Mouse (Mus musculus) layer of hippocampus, adult 18-20 months (tissue): ENCODE measurements around the gene Gmds. TPM values are rescaled to one million over a fixed set of nuclear protein-coding genes. Genes with fewer than 3 reads are reported as not detected.
A peak's percentile ranks its signal among the peaks of the same experiment; 100 is the strongest.

Experiments
- DNase-seq, 2 experiments: peaks; one replicate each; pipeline ENCODE4 v3.0.0; 2022; ENCODE audit warnings: low spot score in 2 of 2
- total RNA-seq, 2 experiments: library from RNA; stranded (reverse); gene quantifications; 2 replicates each; pipeline ENCODE4 v1.2.3; 2021

The Gmds gene
- total RNA-seq, 2 experiments from 2014 or later: 12.5 to 14.9 TPM

DNA sequence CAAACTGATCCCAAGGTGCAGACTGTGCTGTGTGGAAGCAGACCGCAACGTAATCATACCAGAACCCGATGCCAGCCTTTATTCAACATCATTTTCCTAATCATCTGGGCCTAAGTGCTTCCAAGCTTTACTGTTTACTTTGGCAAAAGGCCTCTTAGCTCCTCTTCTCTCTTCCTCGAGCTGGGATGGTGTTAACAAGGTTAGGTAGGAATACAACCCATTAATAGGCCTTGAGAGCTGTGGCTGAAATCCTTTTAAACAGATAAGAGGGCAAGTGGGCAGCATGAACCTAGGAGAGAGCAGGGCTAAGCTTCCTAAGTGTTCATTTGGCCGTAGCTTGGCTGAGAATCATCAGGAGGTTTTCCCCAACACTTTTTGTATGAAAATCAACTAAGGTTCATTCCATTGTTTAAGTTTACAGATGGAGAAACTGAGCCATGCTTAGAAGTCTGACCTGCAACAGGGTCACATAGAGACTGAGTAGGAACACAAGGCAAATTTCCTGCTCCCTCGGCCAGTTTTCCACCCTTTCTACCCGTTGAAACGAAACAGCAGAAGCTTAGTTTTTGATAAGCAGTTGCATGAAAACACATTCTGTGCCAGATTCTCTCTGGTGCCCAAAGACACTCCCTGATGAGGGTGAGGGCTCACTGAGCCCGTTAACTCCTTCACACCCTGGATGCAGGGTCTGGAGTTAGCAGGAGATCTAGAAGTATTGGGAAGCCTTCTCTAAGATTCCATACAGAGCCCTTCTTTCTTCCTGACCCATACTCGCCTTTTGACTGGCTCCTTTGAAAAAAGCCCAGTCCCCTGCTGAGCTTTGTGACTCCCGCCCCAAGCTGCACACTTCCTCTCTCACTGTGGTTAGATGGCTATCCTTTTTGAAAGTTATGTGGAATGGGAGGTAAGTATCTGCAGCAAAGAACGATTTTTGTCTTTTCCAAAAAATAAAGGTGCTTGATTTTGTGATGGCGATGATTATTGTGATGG lies 379.9 kb downstream of the Gmds start:
- no peak for DNase-seq

DNA sequence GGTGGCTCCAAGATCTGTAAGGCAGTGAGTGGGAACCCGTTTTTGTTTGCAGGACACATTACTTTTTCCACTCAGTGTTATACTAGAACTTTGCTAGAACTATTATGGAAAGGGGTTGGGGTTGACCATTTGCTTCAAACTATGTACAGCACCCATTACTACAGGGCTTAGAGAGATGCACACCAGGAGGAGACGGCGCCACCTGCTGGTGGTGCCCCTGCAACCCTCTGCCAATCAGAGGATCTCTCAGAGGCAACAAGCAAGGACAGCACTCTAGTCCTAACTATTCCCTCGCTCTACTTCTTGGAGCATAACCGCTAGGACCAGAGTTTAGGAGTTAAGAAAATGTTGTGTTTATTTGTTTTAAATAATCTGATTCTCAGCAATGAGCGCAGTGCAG lies 382.0 kb downstream of the Gmds start:
- DNase-seq: peak; percentile 14 to 39

DNA sequence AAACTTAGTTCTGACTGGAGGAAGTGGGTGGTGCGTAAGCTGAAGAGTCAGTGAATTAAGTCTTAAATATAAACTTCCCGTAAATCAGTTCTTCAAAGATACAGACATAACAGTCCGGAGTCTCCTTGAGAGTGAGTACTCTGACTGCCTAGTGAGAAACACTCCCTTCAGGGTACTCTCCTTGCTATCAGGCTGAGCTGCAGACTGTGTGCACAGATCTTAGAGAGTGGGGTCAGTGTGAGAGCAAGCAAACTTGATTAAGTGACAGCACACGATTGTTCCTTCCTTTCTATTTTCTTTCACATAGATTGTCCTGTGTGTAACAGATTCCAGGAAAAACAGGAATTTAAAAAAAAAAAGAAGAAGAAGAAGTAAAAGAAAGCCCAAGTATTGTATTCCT lies 382.4 kb downstream of the Gmds start:
- DNase-seq: no peak

DNA sequence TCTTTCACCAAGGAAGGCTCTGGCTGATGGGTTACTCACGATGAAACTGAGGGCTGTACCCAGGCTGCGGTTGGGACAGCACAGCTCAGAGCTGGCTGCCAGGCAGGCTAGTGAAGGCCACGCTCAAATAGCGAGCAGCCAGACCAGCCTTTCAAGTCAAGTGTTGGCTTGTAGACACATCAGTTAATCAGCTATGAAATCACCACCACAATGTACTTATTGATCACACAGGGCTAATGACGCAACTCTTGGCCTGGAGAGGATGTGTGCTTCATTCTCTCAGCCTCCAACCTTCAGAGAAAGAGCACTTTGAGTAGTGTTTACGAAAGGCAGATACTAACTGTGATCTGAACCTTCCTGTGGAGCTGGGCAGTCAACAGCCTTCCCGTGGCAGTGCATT lies 383.4 kb downstream of the Gmds start:
- DNase-seq: no peak

DNA sequence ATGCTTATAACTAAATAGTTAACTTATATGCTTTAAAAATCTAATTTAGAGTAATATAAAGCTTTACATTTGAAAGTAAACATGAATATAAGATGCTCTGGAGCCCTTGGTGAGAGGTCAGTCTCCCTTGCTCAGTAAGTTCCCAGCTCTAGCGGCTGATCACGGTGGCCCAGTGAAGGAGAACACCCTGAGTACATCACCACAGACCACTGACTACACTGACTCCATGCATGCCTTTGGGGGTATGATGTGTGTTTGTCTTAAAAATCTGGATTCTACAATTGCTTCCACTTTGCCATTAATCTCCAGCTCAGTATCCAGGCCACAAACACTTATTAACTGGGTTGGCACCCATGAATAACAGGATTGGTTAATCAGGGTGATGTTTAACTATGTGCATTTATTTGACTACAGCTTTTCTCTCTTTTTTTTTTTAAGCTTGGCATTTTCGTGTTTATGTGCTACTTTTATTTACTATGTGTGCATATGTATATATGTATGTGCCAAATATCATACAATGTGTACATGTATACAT lies 393.8 kb downstream of the Gmds start:
- DNase-seq: no peak

DNA sequence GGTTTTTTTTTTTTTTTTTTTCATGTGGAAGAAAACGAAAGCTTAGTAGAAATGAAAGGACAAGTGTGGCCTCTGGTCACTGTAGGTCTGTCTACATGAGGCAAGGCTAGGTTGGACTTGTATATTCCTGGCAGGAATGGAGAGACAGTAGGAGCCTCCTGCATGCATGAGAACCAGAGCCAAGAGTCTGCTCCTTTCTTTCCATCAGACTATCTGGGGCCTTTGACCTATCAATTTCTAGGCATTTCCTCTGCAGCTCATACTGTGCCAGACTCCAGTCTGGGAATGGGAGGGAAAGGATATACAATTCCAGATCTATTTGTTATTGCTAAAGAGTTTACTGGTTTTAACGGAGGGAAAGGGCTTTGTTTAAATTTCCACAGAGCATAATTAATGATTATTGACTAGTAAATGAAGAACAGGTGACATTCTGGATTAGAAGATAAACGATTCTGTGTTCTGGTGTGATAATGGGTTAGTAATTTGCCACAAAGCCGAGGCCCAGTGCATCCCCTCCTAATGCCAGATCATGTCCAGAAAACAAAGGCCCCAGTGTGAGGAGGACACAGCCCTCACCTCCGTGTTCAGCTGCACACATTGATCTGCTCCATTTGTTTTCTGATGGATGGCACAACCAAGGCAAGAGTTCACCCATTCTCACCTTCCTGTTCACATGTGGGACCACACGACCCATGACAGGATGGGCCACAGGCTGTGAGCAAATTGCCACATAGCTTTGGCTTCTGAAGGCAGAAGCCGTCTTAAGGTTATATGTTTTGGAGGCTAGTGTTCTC lies 394.9 kb downstream of the Gmds start:
- DNase-seq: no peak

DNA sequence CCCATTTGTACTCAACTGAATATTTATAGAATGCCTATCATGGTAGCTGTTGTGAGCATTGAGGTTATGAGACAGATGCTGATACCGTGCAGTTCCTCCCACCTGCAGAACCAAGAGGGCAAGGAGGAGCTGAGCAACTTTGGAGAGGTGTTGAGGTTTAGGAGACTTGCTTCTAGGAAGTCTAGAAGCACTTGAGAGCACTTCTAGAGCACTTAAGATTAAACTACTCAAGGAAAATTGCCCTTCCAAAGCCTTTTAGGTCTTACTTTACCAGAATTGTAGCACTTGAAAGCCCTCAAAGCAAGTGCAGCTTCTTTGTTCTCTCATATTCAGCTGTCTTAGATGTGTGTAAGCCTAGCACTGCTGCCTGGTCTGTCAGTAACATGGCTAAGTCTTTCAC lies 409.2 kb downstream of the Gmds start:
- no peak for DNase-seq

DNA sequence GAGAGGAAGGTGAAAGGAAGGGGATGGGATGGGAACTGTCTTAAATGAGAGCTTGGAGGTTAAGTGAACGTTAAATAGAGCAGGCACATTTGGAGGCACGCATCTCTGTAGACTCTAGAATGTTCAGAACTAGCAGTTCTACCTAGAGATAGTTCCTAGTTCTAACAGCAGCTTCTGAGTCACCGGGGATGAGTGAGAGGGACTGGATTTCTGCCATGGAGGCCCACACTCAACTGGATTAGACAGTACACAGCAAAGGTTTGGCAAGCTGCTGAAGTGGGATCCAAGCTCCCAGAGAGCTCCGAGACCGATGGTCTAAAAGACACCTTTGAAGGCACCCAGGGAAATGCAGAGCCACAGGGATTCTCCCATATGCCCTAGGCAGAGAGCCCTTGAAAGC lies 411.9 kb downstream of the Gmds start:
- peak; percentile 35 to 74 for DNase-seq

DNA sequence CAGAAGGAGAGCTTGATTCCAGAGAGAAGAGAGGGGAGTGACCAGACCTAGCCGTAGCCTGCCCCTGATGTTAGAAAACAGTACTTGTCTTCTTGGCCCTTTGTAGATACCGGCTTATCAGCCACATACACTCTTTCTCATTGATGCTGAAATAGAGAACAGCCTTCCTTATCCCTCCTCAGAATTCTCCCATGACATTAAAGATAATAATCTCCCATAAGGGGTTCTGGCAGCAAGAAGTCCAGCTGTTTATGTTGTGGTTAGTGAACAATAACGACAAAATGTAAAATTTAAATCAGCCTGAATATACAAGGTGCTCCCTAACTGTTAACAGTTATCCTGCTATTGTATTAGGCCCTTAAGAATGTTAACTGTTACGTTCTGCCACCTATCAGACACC lies 414.0 kb downstream of the Gmds start:
- no peak for DNase-seq

DNA sequence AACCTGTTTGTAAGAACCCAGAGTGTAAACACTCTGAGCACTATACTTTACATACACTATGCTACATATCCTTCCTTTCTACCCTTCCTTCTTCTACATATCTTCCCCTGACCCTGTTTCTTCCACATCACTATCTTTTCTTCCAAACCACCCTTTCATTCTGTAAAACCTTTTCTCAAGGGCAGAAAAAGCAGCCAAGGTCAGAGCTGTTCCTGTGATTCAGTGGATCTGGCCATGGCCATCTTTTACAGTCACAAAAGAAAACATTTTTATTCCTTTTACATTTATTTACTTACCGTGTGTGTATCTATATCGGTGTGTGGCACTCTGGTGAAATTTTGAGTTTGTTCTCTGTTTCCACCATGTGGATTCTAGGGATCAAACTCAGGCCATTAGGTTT lies 418.8 kb downstream of the Gmds start:
- DNase-seq: no peak

DNA sequence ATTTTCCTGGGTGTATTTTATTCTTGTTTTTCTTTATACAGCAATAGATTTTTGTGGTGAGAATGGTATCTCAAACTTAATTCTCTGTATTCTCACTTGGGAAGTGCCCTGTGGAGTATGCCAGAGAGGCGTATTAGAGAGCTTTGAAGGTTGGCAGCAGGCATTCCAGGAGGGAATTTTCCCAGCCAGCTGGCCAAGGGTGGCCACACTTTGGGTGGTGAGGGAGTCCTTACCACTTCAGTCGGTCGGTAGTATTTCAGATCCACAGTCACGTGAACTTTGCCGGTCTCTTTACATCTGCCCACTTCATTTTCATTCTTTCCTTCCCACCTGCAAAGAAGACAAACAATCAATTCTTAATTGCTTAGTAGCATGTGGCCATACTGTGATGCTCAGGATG lies 421.2 kb downstream of the Gmds start:
- no peak for DNase-seq

DNA sequence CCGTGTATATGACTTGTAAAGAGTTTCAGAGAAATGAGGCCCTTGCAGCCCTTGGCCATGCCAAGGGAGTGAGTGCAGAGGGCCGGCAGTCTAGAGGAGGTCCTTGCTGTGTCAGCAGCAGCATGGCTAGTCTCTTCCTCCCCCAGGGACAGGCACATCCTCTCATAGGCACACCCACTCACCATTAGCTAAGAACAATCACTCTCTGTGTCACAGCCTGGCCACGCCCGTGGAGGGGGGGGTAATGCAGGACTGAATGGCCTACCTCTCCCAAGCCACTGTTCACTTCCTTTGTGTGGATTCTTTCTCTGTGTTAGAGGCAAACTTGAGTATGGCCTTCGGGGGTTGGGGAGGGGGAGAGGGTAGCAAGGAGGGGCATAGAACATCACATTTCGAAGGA lies 422.8 kb downstream of the Gmds start:
- no peak for DNase-seq

DNA sequence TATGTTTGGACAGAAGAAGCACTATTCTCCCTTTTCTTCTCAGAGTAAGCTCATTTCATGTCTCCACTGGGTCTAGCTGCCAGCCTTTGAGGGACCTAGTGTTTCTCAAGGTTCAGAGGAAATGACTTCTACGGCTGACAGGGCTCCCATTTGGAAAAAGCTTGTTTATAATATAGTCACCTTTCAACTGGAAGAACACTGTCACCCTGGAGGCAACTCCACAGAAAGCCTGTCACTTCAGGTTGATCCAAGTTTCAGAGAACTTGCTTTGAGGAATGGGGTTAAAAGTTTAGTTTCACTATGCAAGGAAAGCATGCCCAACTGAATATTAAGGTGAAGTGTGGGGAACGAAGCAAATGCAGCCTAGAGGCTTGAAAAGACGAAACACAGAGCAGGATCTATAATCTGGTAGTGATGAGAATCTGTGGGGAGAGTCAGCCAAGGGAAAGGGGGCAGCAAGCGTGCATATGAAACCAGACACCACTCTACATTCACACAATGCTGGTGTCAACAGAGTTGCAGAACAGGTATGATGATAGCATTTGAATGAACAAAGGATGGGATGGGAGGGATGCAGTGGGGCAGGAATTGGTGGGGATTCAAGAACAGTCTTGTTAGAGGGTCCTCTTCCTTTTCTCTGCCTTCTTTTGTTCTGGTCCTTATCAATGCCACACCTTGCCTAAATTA lies 423.5 kb downstream of the Gmds start:
- DNase-seq: no peak

DNA sequence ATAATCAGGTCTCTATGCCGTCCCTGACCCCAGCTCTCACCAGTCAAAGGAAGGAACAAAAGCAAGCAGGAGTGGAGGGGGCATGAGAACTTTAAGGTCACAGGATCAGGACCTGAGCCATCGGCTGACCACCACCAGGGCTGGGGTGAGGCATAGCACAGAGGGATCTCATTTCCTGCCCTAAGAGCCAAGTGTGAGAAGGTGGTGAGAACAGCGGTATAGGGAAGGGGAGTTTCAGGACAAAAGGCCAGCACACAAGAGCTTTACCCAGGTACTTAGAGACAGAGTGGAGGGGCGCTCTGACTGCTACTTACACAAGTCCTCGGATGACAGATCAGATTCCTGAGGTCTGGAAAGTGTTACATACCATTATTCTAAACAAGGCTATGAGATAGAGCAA lies 426.6 kb downstream of the Gmds start:
- DNase-seq: no peak

DNA sequence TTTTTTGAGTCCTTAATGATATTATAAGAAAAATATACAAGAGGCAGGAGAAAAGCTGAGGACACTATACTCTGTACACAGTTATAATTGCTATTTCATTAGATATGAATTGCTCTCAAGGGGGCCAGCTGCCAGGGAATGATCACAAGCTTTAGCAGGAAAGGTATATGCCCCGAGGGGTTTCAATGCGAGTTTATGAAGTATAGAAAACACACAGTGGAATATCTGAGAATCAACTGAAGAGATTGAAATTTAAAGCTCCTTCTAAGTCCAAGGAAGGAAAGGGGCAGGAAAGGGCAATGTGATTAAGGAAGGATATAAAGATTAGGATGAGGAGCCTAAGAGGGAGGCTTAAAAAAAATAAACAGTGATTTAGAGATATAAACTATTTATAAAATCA lies 427.2 kb downstream of the Gmds start:
- no peak for DNase-seq

DNA sequence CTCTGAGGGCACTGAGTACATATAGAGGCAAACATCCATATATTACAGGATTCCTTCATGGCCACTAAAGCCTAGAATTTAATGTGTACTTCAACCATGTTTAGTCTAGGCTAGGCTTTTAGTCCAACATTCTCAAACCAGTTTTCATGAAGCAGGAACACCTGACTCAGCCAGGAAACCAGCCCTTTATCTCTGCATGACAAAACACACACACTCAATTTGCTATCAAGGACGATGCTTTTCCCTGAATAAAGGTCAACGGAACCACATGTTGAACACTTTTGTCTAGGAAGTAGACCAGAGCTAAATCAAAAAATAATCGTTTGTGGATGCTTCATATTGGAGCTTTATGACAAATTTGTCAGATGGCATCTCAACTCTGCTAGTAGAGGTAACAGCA lies 429.5 kb downstream of the Gmds start:
- no peak for DNase-seq

DNA sequence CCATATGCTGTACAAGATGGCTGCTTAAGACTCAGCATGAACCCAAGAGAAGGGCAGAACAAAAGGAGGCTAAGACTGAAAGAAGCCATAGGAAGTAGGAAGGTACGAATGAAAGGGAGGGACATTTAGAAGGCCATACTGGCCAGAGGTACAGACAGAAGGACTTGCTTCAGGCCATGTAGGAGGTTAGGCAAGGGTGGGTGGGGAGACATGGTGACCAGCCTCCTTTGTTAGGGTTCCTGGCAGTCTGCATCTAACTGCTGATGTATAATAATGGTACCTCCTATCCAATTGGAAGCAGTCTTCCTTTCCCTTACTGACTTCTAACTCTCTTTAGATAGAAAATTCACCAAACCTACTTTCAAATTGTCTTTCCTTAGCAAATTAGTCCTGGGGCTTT lies 432.0 kb downstream of the Gmds start:
- DNase-seq: no peak

DNA sequence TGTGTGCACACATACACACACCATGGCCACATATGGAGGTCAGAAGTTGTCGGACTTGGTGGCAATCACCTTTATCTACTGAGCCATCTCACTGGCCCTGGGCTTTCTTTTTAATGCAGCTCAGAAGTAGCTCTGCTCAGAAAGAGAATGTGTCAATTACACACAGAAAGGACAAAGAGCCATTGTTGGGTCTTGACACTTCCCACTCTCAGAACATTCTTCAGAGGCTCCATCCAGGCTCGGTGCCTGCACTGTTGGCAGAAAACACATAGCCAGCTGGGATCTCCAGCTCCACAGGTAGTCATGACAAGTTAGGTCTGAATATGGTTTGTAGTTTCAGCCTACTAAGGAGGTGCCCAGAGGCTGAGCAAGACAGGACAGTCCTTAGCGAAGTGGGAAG lies 438.3 kb downstream of the Gmds start:
- DNase-seq: no peak

DNA sequence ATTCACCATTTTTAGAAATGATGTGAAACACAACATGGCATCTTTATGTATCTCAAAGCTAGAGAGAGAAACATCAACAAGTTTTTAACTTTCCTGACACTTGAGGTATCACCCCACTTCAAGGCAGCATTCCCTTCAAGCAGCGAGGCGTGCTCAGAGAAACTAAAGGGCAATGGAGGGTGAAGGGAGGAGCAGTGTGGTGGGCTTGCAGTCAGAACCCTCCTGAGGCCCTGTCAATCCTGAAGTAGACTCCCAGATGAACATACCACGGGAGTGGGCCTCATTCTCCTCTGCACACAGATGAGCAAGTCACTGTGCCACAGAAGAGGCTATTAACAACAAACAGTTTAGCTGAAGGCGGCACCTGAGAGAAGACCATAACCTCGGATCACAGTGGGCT lies 439.1 kb downstream of the Gmds start:
- DNase-seq: no peak

DNA sequence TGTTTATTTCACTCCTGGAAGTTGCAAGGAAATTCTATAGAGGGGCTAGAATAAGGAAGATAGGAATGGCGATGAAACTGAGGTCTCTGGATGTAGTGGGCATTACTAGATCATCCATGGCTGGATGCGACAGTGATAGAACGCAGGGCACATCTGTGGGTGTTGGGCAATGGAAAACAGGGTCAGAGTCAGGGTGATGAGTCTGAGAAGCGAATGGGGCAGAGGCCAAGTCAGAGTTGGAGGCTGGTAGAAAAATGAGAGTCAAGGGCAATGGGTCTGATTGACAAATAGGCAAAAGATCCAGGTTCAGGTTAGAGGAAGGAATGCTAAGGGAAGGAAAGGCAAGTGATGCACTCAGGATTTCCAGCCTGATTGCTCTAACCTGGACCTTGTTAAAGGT lies 441.0 kb downstream of the Gmds start:
- no peak for DNase-seq

DNA sequence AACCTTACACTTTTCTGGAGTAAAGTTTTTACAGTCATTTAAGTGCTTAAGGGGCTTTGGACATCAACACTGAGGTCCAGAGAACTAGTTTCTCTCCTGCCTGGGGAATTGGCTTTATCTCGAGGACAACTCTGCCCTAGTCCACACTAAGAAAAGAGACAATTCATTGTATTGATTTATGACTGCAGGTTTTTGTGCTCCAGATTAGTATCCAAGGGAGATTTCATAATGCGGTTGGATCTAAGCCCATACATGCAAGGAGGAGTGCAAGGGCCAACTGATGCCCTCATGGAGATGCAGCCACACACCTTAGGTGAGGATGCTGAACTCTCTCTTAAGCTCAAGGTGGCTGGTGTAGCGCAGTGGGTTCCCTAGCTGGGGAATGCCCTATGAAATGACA lies 444.0 kb downstream of the Gmds start:
- no peak for DNase-seq
